12 mouse cellular contexts compared by ENCODE assay signal in the genomic region with DNA sequence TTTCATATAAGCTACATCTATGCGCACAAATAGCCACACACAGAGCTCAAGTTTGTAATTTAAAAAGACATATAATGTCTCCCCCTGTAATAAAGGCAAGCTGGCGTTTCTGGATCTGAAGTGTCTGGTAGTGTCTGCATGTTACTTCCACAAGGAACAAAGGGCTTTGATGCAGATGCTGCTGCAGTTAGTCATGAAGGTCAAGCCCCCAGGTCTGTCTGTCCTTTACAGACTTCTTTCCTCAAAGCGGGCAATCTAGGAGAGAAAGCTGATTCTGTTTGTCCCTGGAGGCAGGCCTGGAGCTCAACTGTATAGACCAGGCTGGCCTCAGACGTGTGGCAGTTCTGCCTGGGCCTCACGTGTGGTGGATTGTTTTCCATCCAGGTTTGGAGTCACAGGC.
"Had no signal": no experiment of that assay in that cellular context is flagged by ENCODE, and none has a peak within 500 bp of the region (broad histone marks: within the 10 kb centered on the region; RNA-seq: fewer than 3 reads in every experiment).

No protein-coding gene starts in this region.

- H3K27ac ChIP-seq: left cerebral cortex, adult 2 months; liver, embryonic 14.5 days; midbrain, embryonic 13.5 days; neural tube, embryonic 15.5 days had no signal

- DNase-seq: kidney, adult 8-10 months; kidney, postnatal 25 days; lung, adult 18-20 months; lung, postnatal 36 days; right cerebral cortex, adult 18-20 months; right cerebral cortex, postnatal 25 days; thymus, postnatal 4 days had no signal

- H3K36me3 ChIP-seq: midbrain, embryonic 13.5 days; neural tube, embryonic 15.5 days had no signal

- H3K9ac ChIP-seq: liver, embryonic 14.5 days; midbrain, embryonic 13.5 days; neural tube, embryonic 15.5 days had no signal

- ATAC-seq: midbrain, embryonic 13.5 days had no signal

- H3K4me3 ChIP-seq: left cerebral cortex, adult 2 months; midbrain, embryonic 13.5 days; myocyte; neural tube, embryonic 15.5 days had no signal

- H3K9me3 ChIP-seq: midbrain, embryonic 13.5 days; neural tube, embryonic 15.5 days had no signal

- H3K4me2 ChIP-seq: midbrain, embryonic 13.5 days; neural tube, embryonic 15.5 days had no signal

- H3K27me3 ChIP-seq: neural tube, embryonic 15.5 days had no signal
